Mouse (Mus musculus): ENCODE results near the gene Ythdf2. TPM values are rescaled to one million over a fixed set of nuclear protein-coding genes. Genes with fewer than 3 reads are reported as not detected.

Ythdf2 gene
- polyA plus RNA-seq, 1 experiment from 2014 or later: 155 TPM

Small RNAs within 50 kb of the gene (microRNA-seq; reads per million reads assigned to microRNA genes)
- gene Gm22033: not detected

Other genes starting within 250 kb of the Ythdf2 start
- not detected in 2 replicates for gene Gm10300, start 137.6 kb downstream of the Ythdf2 start, polyA plus RNA-seq (2016; fragmentation: Nextera tagmentation; extraction: Ambion mirVana)
- 133 and 136 TPM in 2 replicates for gene Epb41, start 137.0 kb downstream of the Ythdf2 start, polyA plus RNA-seq (2016; fragmentation: Nextera tagmentation; extraction: Ambion mirVana)
- gene Oprd1, start 67.8 kb downstream of the Ythdf2 start, polyA plus RNA-seq (2016; fragmentation: Nextera tagmentation; extraction: Ambion mirVana): 0.24 and 0.35 TPM in 2 replicates
- gene Gmeb1, start 49.3 kb upstream of the Ythdf2 start, polyA plus RNA-seq (2016; fragmentation: Nextera tagmentation; extraction: Ambion mirVana): 46.2 and 46.5 TPM in 2 replicates
- 58.8 and 59.3 TPM in 2 replicates for gene Taf12, start 62.1 kb upstream of the Ythdf2 start, polyA plus RNA-seq (2016; fragmentation: Nextera tagmentation; extraction: Ambion mirVana)
- 1.3 and 1.8 TPM in 2 replicates for gene Rab42, start 91.1 kb upstream of the Ythdf2 start, polyA plus RNA-seq (2016; fragmentation: Nextera tagmentation; extraction: Ambion mirVana)
- gene Trnau1ap, start 117.2 kb upstream of the Ythdf2 start, polyA plus RNA-seq (2016; fragmentation: Nextera tagmentation; extraction: Ambion mirVana): 83.5 and 83.8 TPM in 2 replicates
- gene Rcc1, start 141.3 kb upstream of the Ythdf2 start, polyA plus RNA-seq (2016; fragmentation: Nextera tagmentation; extraction: Ambion mirVana): 160 and 172 TPM in 2 replicates
- gene Phactr4, start 210.2 kb upstream of the Ythdf2 start, polyA plus RNA-seq (2016; fragmentation: Nextera tagmentation; extraction: Ambion mirVana): 25.9 and 27.4 TPM in 2 replicates